Mouse (Mus musculus) liver, embryonic 16.5 days (tissue): ENCODE measurements around the gene Gm10591. TPM values are rescaled to one million over a fixed set of nuclear protein-coding genes. Genes with fewer than 3 reads are reported as not detected.
"Not testable (repeated sequence)": the region's sequence is repeated elsewhere in the genome, so short reads cannot be mapped to it uniquely, and the experiment has no call there.

Source experiments
- ATAC-seq: fragments of 200-750 bp; cut with Nextera tagmentation; 2 replicates; pipeline ENCODE4 v1.8.0; 2017; ENCODE audit warnings: low read depth, mild to moderate bottlenecking, moderate number of reproducible peaks, moderate library complexity
- H3K27ac ChIP-seq: fragments of 300-500 bp; sonication (generic); 2 replicates; pipeline ENCODE4 v1.5.1; 2014; ENCODE audit warnings: mild to moderate bottlenecking, low read length
- H3K27me3 ChIP-seq: fragments of 300-500 bp; sonication (generic); 2 replicates; pipeline ENCODE4 v1.6.1; 2014; ENCODE audit warnings: low read depth, low read length, mixed read lengths; ENCODE audit not compliant: control insufficient read depth, insufficient read depth
- H3K36me3 ChIP-seq: fragments of 300-500 bp; sonication (generic); 2 replicates; pipeline ENCODE4 v1.6.1; 2014; ENCODE audit warnings: mild to moderate bottlenecking; ENCODE audit not compliant: control insufficient read depth, insufficient read depth
- H3K4me1 ChIP-seq: fragments of 300-500 bp; sonication (generic); 2 replicates; pipeline ENCODE4 v1.6.1; 2014; ENCODE audit warnings: low read depth, low read length, mixed read lengths; ENCODE audit not compliant: control insufficient read depth
- H3K4me2 ChIP-seq: fragments of 300-500 bp; sonication (generic); 2 replicates; pipeline ENCODE4 v1.6.1; 2014; ENCODE audit warnings: low read depth, low read length, mixed read lengths
- H3K4me3 ChIP-seq: fragments of 300-500 bp; sonication (generic); 2 replicates; pipeline ENCODE4 v1.5.1; 2014; ENCODE audit warnings: low read depth, mild to moderate bottlenecking, low read length
- H3K9ac ChIP-seq: fragments of 300-500 bp; sonication (generic); 2 replicates; pipeline ENCODE4 v1.6.1; 2014; ENCODE audit warnings: low read depth, low read length
- H3K9me3 ChIP-seq: fragments of 300-500 bp; sonication (generic); replicated peaks from 2 replicates; pipeline ENCODE4 v1.6.1; 2016; ENCODE audit warnings: low read length; ENCODE audit not compliant: control insufficient read depth
- WGBS: fragments of 180-500 bp; shearing (Covaris S2); extraction: QIAGEN DNeasy Blood & Tissue Kit; methylation state at CpG from one replicate; pipeline ENCODE4 v1.1.7; 2014; ENCODE audit not compliant: insufficient replicate concordance; 5-methylcytosine and 5-hydroxymethylcytosine counted together
- polyA plus RNA-seq: library from polyadenylated mRNA; unstranded; fragments of >200 nt; fragmentation: Nextera tagmentation; extraction: Ambion mirVana; gene quantifications from 2 replicates; pipeline ENCODE4 v1.2.1, GENCODE M21; 2015

The Gm10591 gene
- not detected in 2 replicates for polyA plus RNA-seq

- WGBS, result no CpG with 5 or more reads among the region's 5 CpGs
- not testable (repeated sequence) for ATAC-seq, H3K27ac ChIP-seq, H3K9ac ChIP-seq, H3K36me3 ChIP-seq, H3K27me3 ChIP-seq, H3K4me1 ChIP-seq, H3K4me2 ChIP-seq, H3K4me3 ChIP-seq, H3K9me3 ChIP-seq
Observed at GRCm38 (mm10) chr4:42611895-42612294, at the start of gene Gm10591. TSS of gene Gm10591 (plus strand) at chr4:42612195.

- H3K4me1 ChIP-seq, H3K9ac ChIP-seq, H3K4me3 ChIP-seq, ATAC-seq, H3K4me2 ChIP-seq, H3K9me3 ChIP-seq, H3K27ac ChIP-seq, H3K36me3 ChIP-seq, H3K27me3 ChIP-seq: not testable (repeated sequence)
- no CpG with 5 or more reads among the region's 8 CpGs for WGBS
Observed at GRCm38 (mm10) chr4:42629419-42629818, 17.4 kb downstream of the Gm10591 start, which contains the start of gene Gm2564. TSS of gene Gm2564 (plus strand) at chr4:42629719.

DNA sequence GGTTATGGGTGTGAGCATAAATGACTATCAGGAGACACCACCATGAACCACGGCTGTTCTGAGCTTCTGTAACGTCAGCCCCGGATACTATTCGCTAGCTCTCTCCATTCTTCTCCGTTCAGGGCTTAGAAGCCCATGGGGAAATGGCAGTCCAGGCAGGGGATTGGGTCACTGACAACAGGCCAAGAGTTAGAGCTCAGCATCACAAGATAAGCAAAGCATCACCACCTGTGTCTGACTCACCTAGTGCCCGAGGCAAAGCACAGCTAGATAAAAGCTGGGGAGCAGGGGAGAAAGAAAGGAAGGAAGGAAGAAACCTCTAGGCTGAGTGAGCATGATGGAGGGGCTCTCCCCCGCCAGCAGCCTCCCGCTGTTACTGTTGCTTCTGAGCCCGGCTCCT, 43.0 kb downstream of the Gm10591 start, which contains the start of gene Ccl27b:
TSS of gene Ccl27b (plus strand) at position 301 of the 400 bp plus-strand sequence.
- not testable (repeated sequence) for H3K4me3 ChIP-seq, ATAC-seq, H3K9me3 ChIP-seq, H3K36me3 ChIP-seq, H3K4me1 ChIP-seq, H3K27me3 ChIP-seq, H3K27ac ChIP-seq, H3K9ac ChIP-seq, H3K4me2 ChIP-seq
- WGBS, result no CpG with 5 or more reads among the region's 9 CpGs

DNA sequence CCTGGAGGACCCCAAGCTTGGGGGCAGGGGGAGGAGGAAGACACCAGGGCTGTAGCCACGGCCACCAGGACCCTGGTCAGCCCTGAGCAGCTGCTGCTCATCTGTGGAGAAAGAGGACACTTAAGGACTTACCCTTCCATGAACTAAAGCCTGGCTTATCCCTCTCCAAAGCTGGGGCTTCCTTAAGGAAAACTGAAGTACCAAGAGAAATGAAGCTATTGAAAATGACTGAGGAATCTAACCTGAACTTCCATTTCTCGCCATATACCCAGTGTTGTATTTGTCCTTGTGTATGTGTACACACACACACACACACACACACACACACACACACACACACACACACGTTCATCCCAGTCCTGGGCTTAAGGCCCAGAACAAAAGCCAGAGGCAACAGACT, 49.8 kb downstream of the Gm10591 start, which contains the start of gene Il11ra2:
TSS of gene Il11ra2 (minus strand) at position 101 of the 400 bp plus-strand sequence.
- H3K9me3 ChIP-seq, H3K27ac ChIP-seq, H3K4me3 ChIP-seq, H3K27me3 ChIP-seq, H3K9ac ChIP-seq, H3K36me3 ChIP-seq, H3K4me1 ChIP-seq, H3K4me2 ChIP-seq, ATAC-seq: not testable (repeated sequence)
- no CpG with 5 or more reads among the region's 3 CpGs for WGBS

Other genes starting within 250 kb of the Gm10591 start
- gene Gm21586, start 172.8 kb upstream of the Gm10591 start, polyA plus RNA-seq, result not detected in 2 replicates
- gene Gm2163, start 145.4 kb upstream of the Gm10591 start, polyA plus RNA-seq, result not detected in 2 replicates
- gene Fam205a2, start 84.0 kb upstream of the Gm10591 start, polyA plus RNA-seq, result not detected in 2 replicates
- not detected in 2 replicates for gene Gm2564, start 17.5 kb downstream of the Gm10591 start, polyA plus RNA-seq
- gene Ccl27b, start 43.1 kb downstream of the Gm10591 start, polyA plus RNA-seq, result not detected in 2 replicates
- gene Il11ra2, start 49.7 kb downstream of the Gm10591 start, polyA plus RNA-seq, result not detected in 2 replicates
- not detected in 2 replicates for gene 4930578G10Rik, start 123.3 kb downstream of the Gm10591 start, polyA plus RNA-seq
- gene Ccl19, start 144.4 kb downstream of the Gm10591 start, polyA plus RNA-seq, result not detected in 2 replicates
- gene Ccl21a, start 161.8 kb downstream of the Gm10591 start, polyA plus RNA-seq, result 0.77 and 0.85 TPM in 2 replicates
- 0.11 and 0.12 TPM in 2 replicates for gene Fam205a1, start 241.7 kb downstream of the Gm10591 start, polyA plus RNA-seq
- gene Gm12394, start 244.6 kb downstream of the Gm10591 start, polyA plus RNA-seq, result not detected in 2 replicates